Mouse (Mus musculus) MEL (cell line): ENCODE results near the gene Sema5a. TPM values are rescaled to one million over a fixed set of nuclear protein-coding genes. Genes with fewer than 3 reads are reported as not detected.

ENCODE experiments used
- DNase-seq: peaks from one replicate; pipeline ENCODE4 v3.0.0; 2011; ENCODE audit warnings: low read depth, low spot score
- H3K27ac ChIP-seq: 2 replicates; pipeline ENCODE4 v1.5.1; 2012; ENCODE audit warnings: low read depth, mild to moderate bottlenecking, control low read depth, low read length, moderate library complexity; ENCODE audit not compliant: control insufficient read depth
- H3K27me3 ChIP-seq, 2 experiments: fragments of 150-350 bp in 1 of 2; sonication (generic) in 1 of 2; 2 replicates each; pipeline ENCODE4 v1.6.1; 2012; ENCODE audit warnings: low read length in 2 of 2, mild to moderate bottlenecking in 2 of 2, improper control_type of control experiment in 1 of 2, moderate library complexity in 1 of 2; ENCODE audit not compliant: insufficient read depth in 2 of 2, control insufficient read depth in 1 of 2
- H3K36me3 ChIP-seq, 2 experiments: 2 replicates each; pipeline ENCODE4 v1.6.1; 2012 to 2014; ENCODE audit warnings: low read length in 2 of 2, improper control_type of control experiment in 1 of 2, inconsistent platforms in 1 of 2, mild to moderate bottlenecking in 1 of 2; ENCODE audit not compliant: insufficient read depth in 2 of 2, control insufficient read depth in 1 of 2
- H3K4me1 ChIP-seq, 2 experiments: fragments of 150-350 bp in 1 of 2; sonication (generic) in 1 of 2; 2 replicates each; pipeline ENCODE4 v1.6.1; 2012; ENCODE audit warnings: low read length in 2 of 2, improper control_type of control experiment in 1 of 2, mild to moderate bottlenecking in 1 of 2; ENCODE audit not compliant: insufficient read depth in 2 of 2, control insufficient read depth in 1 of 2
- H3K4me3 ChIP-seq, 2 experiments: fragments of 150-350 bp in 1 of 2; sonication (generic) in 1 of 2; 2 replicates each; pipeline ENCODE4 v1.5.1; 2012; ENCODE audit warnings: low read depth in 2 of 2, low read length in 2 of 2, mild to moderate bottlenecking in 2 of 2, moderate library complexity in 2 of 2, control low read depth in 1 of 2, improper control_type of control experiment in 1 of 2; ENCODE audit not compliant: control insufficient read depth in 1 of 2, insufficient read depth in 1 of 2
- H3K79me2 ChIP-seq: 2 replicates; pipeline ENCODE4 v1.6.1; 2012; ENCODE audit warnings: mild to moderate bottlenecking, low read length, moderate library complexity; ENCODE audit not compliant: control insufficient read depth, poor library complexity, insufficient read depth
- H3K9ac ChIP-seq: 2 replicates; pipeline ENCODE4 v1.6.1; 2012; ENCODE audit warnings: low read depth, mild to moderate bottlenecking, control low read depth, low read length, moderate library complexity; ENCODE audit not compliant: control insufficient read depth, poor library complexity, severe bottlenecking
- H3K9me3 ChIP-seq: fragments of 150-350 bp; sonication (generic); replicated peaks from 2 replicates; pipeline ENCODE4 v1.6.1; 2012; ENCODE audit warnings: mild to moderate bottlenecking, low read length, improper control_type of control experiment, moderate library complexity; ENCODE audit not compliant: insufficient read depth
- CHD1 ChIP-seq: IDR thresholded peaks from 2 replicates; pipeline ENCODE4 v1.6.1; 2012; ENCODE audit warnings: low read depth, mild to moderate bottlenecking, inconsistent platforms, low read length, improper control_type of control experiment
- E2F4 ChIP-seq: IDR thresholded peaks from 2 replicates; pipeline ENCODE4 v1.6.1; 2011; ENCODE audit warnings: low read depth, low read length, improper control_type of control experiment, borderline replicate concordance
- EP300 ChIP-seq, 2 experiments: IDR thresholded peaks; 2 replicates each; pipeline ENCODE4 v1.6.1; 2011; ENCODE audit warnings: improper control_type of control experiment in 2 of 2, low read length in 2 of 2, low read depth in 1 of 2, mild to moderate bottlenecking in 1 of 2
- ETS1 ChIP-seq: IDR thresholded peaks from 2 replicates; pipeline ENCODE4 v1.6.1; 2012; ENCODE audit warnings: low read depth, mild to moderate bottlenecking, inconsistent platforms, low read length, improper control_type of control experiment, moderate library complexity
- HCFC1 ChIP-seq: IDR thresholded peaks from 2 replicates; pipeline ENCODE4 v1.6.1; 2012; ENCODE audit warnings: low read depth, mild to moderate bottlenecking, inconsistent platforms, low read length, improper control_type of control experiment, moderate library complexity
- KAT2A ChIP-seq: conservative IDR thresholded peaks from 2 replicates; pipeline ENCODE4 v1.6.1; 2012; ENCODE audit warnings: low read depth, low read length, improper control_type of control experiment, inconsistent platforms
- MAFK ChIP-seq: IDR thresholded peaks from 2 replicates; pipeline ENCODE4 v1.6.1; 2011; ENCODE audit warnings: low read depth, mild to moderate bottlenecking, low read length, improper control_type of control experiment, borderline replicate concordance
- MAX ChIP-seq: IDR thresholded peaks from 2 replicates; pipeline ENCODE4 v1.6.1; 2011; ENCODE audit warnings: low read length, improper control_type of control experiment
- MAZ ChIP-seq: IDR thresholded peaks from 2 replicates; pipeline ENCODE4 v1.6.1; 2012; ENCODE audit warnings: low read depth, mild to moderate bottlenecking, inconsistent platforms, low read length, improper control_type of control experiment
- MYB ChIP-seq: IDR thresholded peaks from 2 replicates; pipeline ENCODE4 v1.6.1; 2011; ENCODE audit warnings: mild to moderate bottlenecking, low read depth, low read length, improper control_type of control experiment
- NELFE ChIP-seq: IDR thresholded peaks from 2 replicates; pipeline ENCODE4 v1.6.1; 2011; ENCODE audit warnings: low read depth, low read length, improper control_type of control experiment
- POLR2AphosphoS5 ChIP-seq: IDR thresholded peaks from 2 replicates; pipeline ENCODE4 v1.6.1; 2012; ENCODE audit warnings: low read depth, borderline replicate concordance, mild to moderate bottlenecking, inconsistent platforms, low read length, moderate library complexity, mixed read lengths
- RAD21 ChIP-seq: IDR thresholded peaks from 2 replicates; pipeline ENCODE4 v1.6.1; 2011; ENCODE audit warnings: mild to moderate bottlenecking, low read depth, low read length, improper control_type of control experiment
- SIN3A ChIP-seq: IDR thresholded peaks from 2 replicates; pipeline ENCODE4 v1.6.1; 2012; ENCODE audit warnings: low read length, improper control_type of control experiment, inconsistent platforms
- TBP ChIP-seq: IDR thresholded peaks from 2 replicates; pipeline ENCODE4 v1.8.0; 2011; ENCODE audit warnings: low read depth, low read length, improper control_type of control experiment
- USF1 ChIP-seq: IDR thresholded peaks from 2 replicates; pipeline ENCODE4 v1.6.1; 2014; ENCODE audit warnings: low read depth, mild to moderate bottlenecking, inconsistent platforms, low read length, improper control_type of control experiment, moderate library complexity
- ZC3H11A ChIP-seq: IDR thresholded peaks from 2 replicates; pipeline ENCODE4 v1.6.1; 2012; ENCODE audit warnings: low read depth, mild to moderate bottlenecking, inconsistent platforms, low read length, improper control_type of control experiment
- ZMIZ1 ChIP-seq: IDR thresholded peaks from 2 replicates; pipeline ENCODE4 v1.6.1; 2012; ENCODE audit warnings: low read depth, mild to moderate bottlenecking, inconsistent platforms, low read length, improper control_type of control experiment, moderate library complexity
- polyA plus RNA-seq, 2 experiments: library from polyadenylated mRNA; stranded (reverse) in 1 of 2; unstranded in 1 of 2; fragments of >175 nt in 1 of 2; fragments of >200 nt in 1 of 2; gene quantifications; 2 replicates each; pipeline versions ENCODE4 v1.2.1 to v1.2.4; 2012; ENCODE audit warnings: low replicate concordance in 2 of 2, low read depth in 1 of 2; ENCODE audit not compliant: insufficient read length in 2 of 2, insufficient read depth in 1 of 2, missing spikeins in 1 of 2
- total RNA-seq: library from RNA; depleted of rRNA; stranded (reverse); fragments of 300-350 nt; gene quantifications from 2 replicates; pipeline ENCODE4 v1.2.3, GENCODE M21; 2012

Sema5a gene
- total and polyA plus RNA-seq, 3 experiments: not detected

- TF ChIP-seq MAZ: no peak
- no peak for TF ChIP-seq KAT2A
- TF ChIP-seq, all 39 proteins: peak for 0
- no peak for DNase-seq
- Histone ChIP-seq H3K9ac (no peak overlapping the region), H3K27ac (no peak overlapping the region), H3K27me3 (no peaks in the 10 kb centered on the region), H3K9me3 (no peaks in the 10 kb centered on the region), H3K4me1 (no peaks in the 10 kb centered on the region), H3K36me3 (no peaks in the 10 kb centered on the region), H3K79me2 (no peaks in the 10 kb centered on the region), H3K4me3 (no peak overlapping the region)
Measured at GRCm38 (mm10) chr15:32447558-32448349, 203.1 kb downstream of the Sema5a start.

- Histone ChIP-seq H3K79me2 (no peaks in the 10 kb centered on the region), H3K4me1 (no peaks in the 10 kb centered on the region), H3K36me3 (no peaks in the 10 kb centered on the region), H3K9ac (no peak overlapping the region), H3K27ac (no peak overlapping the region), H3K4me3 (no peak overlapping the region), H3K27me3 (no peaks in the 10 kb centered on the region), H3K9me3 (no peaks in the 10 kb centered on the region)
- TF ChIP-seq MAFK (no peak), MAX (no peak), MYB (no peak), EP300 (IDR thresholded peaks at IDR 0.05; ENCODE audit: low read depth in 1 of 2, low read length in 2 of 2) (no peak), ETS1 (no peak), ZC3H11A (no peak), TBP (no peak), USF1 (no peak), ZMIZ1 (no peak), KAT2A (no peak), HCFC1 (no peak), RAD21 (no peak), SIN3A (no peak), CHD1 (no peak), E2F4 (no peak), POLR2AphosphoS5 (no peak), NELFE (no peak)
- no peak for DNase-seq
Measured at GRCm38 (mm10) chr15:32459046-32459445, 214.4 kb downstream of the Sema5a start.
